Mouse (Mus musculus) forebrain, postnatal 0 days (tissue): Measurements from ENCODE around the gene Dio3. TPM values are rescaled to one million over a fixed set of nuclear protein-coding genes. Genes with fewer than 3 reads are reported as not detected.

Source experiments
- ATAC-seq: fragments of 200-750 bp; cut with Nextera tagmentation; 2 replicates; pipeline ENCODE4 v1.8.0; 2017; ENCODE audit warnings: mild to moderate bottlenecking, moderate library complexity
- DNase-seq: peaks from one replicate; pipeline ENCODE4 v3.0.0-alpha.2; 2015
- H3K27ac ChIP-seq: fragments of 300-500 bp; sonication (generic); 2 replicates; pipeline ENCODE4 v1.5.1; 2014; ENCODE audit warnings: low read depth, mild to moderate bottlenecking, antibody characterized with exemption, low read length, moderate library complexity, mixed read lengths
- H3K27me3 ChIP-seq: fragments of 300-500 bp; sonication (generic); 2 replicates; pipeline ENCODE4 v1.6.1; 2014; ENCODE audit warnings: mild to moderate bottlenecking, low read length, mixed read lengths; ENCODE audit not compliant: insufficient read depth
- H3K36me3 ChIP-seq: fragments of 300-500 bp; sonication (generic); 2 replicates; pipeline ENCODE4 v1.6.1; 2014; ENCODE audit warnings: mild to moderate bottlenecking, moderate library complexity; ENCODE audit not compliant: insufficient read depth
- H3K4me1 ChIP-seq: fragments of 300-500 bp; sonication (generic); 2 replicates; pipeline ENCODE4 v1.6.1; 2014; ENCODE audit warnings: antibody characterized with exemption; ENCODE audit not compliant: insufficient read depth
- H3K4me2 ChIP-seq: fragments of 300-500 bp; sonication (generic); 2 replicates; pipeline ENCODE4 v1.6.1; 2014; ENCODE audit warnings: low read depth, mild to moderate bottlenecking, moderate library complexity
- H3K4me3 ChIP-seq: fragments of 300-500 bp; sonication (generic); 2 replicates; pipeline ENCODE4 v1.5.1; 2014; ENCODE audit warnings: low read depth, low read length, mixed read lengths
- H3K9ac ChIP-seq: fragments of 300-500 bp; sonication (generic); 2 replicates; pipeline ENCODE4 v1.6.1; 2014; ENCODE audit warnings: mild to moderate bottlenecking
- H3K9me3 ChIP-seq: fragments of 300-500 bp; sonication (generic); 2 replicates; pipeline ENCODE4 v1.6.1; 2016; ENCODE audit warnings: low read length
- CTCF ChIP-seq: sonication (generic); IDR thresholded peaks from 2 replicates; pipeline ENCODE4 v1.5.1; 2016; ENCODE audit warnings: antibody characterized with exemption, control low read depth, low read depth
- WGBS: fragments of 180-500 bp; shearing (Covaris S2); extraction: QIAGEN DNeasy Blood & Tissue Kit; methylation state at CpG from one replicate; pipeline ENCODE4 v1.1.7; 2014; 5-methylcytosine and 5-hydroxymethylcytosine counted together
- polyA plus RNA-seq: library from polyadenylated mRNA; unstranded; fragments of >200 nt; fragmentation: Nextera tagmentation; extraction: Ambion mirVana; gene quantifications from 2 replicates; pipeline ENCODE4 v1.2.1, GENCODE M21; 2015
- total RNA-seq: library from RNA; depleted of rRNA; stranded (reverse); fragments of >200 nt; gene quantifications from 2 replicates; pipeline ENCODE4 v1.2.3, GENCODE M21; 2014

Gene Dio3
- total and polyA plus RNA-seq, 2 experiments from 2014 or later: 4.5 to 9.5 TPM

DNA sequence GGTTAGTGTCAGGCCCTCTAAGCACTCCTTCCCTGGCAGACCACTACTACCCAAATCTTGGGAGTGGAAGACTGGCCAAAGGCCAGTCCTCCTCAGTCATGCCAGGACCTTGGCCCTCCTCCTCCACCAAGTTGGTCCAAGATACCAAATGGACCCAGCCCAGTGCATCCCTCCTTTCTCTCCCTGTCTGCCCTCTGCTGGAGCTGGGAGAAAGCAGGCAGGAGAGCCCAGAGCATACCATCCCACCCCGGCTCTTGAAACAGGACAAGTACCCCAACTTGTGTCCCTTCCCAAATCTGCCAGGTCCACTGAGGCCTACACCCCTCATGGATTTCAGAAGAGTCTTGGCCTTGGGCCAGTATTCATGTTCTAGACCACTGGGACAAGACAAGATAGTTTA, 2.8 kb upstream of the Dio3 start:
- ATAC-seq (no peak), DNase-seq (no peak)
- no peak overlapping the region for H3K4me3 ChIP-seq
- H3K9ac ChIP-seq: no peak overlapping the region
- H3K27me3 ChIP-seq: peaks cover 67% of the 10 kb centered on the region
- 60% methylated on average over 1 of the region's 1 CpGs for WGBS
- TF ChIP-seq CTCF: peak; percentile 28
- H3K27ac ChIP-seq: no peak overlapping the region
- no peaks in the 10 kb centered on the region for H3K9me3 ChIP-seq
- no peaks in the 10 kb centered on the region for H3K4me1 ChIP-seq
- H3K4me2 ChIP-seq: no peak overlapping the region
- no peaks in the 10 kb centered on the region for H3K36me3 ChIP-seq

DNA sequence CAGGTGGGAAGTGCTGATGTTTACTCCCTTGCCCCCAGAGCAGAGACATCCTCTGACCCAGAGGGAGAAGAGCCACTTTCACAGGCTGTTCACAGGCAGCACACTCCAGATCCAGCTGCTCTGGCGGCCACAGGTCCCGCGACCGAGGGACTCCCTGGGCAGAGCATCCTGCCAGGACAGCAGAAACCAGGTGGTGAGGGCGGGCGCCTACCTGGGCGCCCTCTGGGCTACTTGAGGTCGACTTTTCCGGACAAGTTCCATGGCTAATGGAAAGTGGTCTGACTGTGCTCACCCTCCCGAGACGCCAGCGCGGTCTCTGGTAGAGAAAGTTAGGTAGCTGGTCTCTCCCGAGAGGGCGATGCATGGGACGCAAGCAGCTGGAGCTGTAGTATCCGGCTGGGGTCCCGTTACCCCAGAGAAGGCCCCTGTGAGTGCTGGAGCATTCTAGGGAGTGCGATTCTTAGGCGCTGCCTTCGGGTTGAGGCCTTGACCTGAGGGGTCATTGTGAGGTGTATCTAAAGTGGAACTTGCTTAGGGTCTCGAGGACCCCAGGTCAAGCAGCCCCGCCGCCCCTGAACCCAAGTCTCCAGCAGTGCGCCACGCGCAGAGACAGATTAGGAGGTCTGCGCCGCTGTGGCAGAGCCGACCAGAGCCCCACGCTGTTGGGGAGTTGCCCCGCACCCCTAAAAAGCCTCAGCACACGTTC, 1.5 kb upstream of the Dio3 start:
- Histone ChIP-seq H3K4me3 (peak overlapping the region; percentile 45), H3K9ac (no peak overlapping the region), H3K36me3 (no peaks in the 10 kb centered on the region), H3K27ac (no peak overlapping the region), H3K4me2 (peak overlapping the region; percentile 68), H3K4me1 (no peaks in the 10 kb centered on the region), H3K9me3 (no peaks in the 10 kb centered on the region), H3K27me3 (peaks cover 72% of the 10 kb centered on the region)
- DNase-seq (no peak), ATAC-seq (0 out of 2 replicates have a peak, but pooled peaks have one; percentile 10)
- WGBS: 3% methylated on average over 33 of the region's 33 CpGs
- no peak for TF ChIP-seq CTCF

DNA sequence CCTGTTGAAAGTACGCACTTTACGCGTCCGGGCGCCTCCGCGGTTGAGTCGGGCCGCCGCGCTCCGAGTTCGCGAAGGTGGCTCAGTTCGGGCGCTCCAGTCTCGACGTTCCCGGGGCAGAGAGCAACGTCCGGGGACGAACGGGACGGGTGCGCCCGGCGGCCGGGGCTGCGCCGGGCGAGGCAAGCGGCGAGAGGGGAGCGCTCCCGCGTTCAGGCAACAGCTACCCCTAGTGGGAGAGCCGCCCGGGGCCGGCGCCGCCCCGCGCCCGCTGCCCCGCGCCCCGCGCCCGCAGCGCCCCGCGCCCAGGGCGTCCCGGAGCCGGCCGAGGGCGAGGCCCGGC, 932 bp upstream of the Dio3 start:
- no peaks in the 10 kb centered on the region for H3K4me1 ChIP-seq
- peak overlapping the region; percentile 68 for H3K4me2 ChIP-seq
- WGBS: 3% methylated on average over 40 of the region's 58 CpGs
- ATAC-seq (peak; percentile 27; the same call in 1 of the 2 replicates), DNase-seq (no peak)
- peaks cover 77% of the 10 kb centered on the region for H3K27me3 ChIP-seq
- no peak overlapping the region for H3K9ac ChIP-seq
- TF ChIP-seq CTCF: peak; percentile 35
- peak overlapping the region; percentile 45 for H3K4me3 ChIP-seq
- no peaks in the 10 kb centered on the region for H3K36me3 ChIP-seq
- H3K27ac ChIP-seq: no peak overlapping the region
- no peaks in the 10 kb centered on the region for H3K9me3 ChIP-seq

DNA sequence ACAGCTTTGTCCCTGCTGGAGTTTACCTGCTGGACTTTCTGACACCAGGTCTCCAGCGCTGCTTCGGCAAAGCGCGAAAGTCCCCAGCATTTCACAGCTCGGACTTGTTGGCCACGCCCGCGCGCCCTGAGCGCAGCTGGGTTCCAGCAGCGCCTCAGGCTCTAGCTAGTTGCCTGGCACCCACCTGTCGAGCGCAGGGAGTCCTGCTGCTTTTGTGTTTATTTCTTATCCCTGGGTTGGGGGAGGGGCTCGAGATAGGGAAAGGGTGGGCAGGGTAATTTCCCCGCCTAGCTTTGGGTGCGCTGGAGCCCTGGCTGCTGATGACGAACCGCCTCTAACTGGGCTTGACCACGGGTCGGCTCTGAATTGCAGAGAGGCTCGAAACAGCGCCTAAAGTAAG, 1.5 kb downstream of the Dio3 start:
- no peaks in the 10 kb centered on the region for H3K9me3 ChIP-seq
- H3K36me3 ChIP-seq: no peaks in the 10 kb centered on the region
- WGBS: under 1% methylated on average over 22 of the region's 22 CpGs

DNA sequence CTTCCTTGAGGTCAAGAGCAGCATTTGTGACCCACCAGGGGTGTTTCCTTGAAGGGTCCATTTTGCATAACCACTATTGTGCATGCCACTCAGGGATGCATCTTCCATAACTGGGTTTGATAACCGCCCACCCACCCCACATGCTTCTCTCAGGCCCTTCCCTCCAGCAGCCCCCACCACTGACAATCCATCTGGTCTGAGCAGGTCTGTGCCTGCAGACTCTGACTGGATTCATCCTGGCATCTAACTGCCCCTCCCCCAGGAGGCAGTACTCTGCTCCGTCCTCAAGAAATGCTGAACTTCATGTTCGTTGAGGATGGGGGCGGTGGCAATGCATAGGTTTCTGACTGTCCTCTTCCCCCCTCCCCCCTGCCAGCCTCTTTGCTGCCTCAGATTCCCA, 4.9 kb downstream of the Dio3 start:
- no peak for TF ChIP-seq CTCF
- Histone ChIP-seq H3K9me3 (no peaks in the 10 kb centered on the region), H3K4me1 (no peaks in the 10 kb centered on the region), H3K27ac (no peak overlapping the region), H3K36me3 (no peaks in the 10 kb centered on the region), H3K4me3 (no peak overlapping the region), H3K27me3 (peaks cover 62% of the 10 kb centered on the region), H3K9ac (no peak overlapping the region), H3K4me2 (no peak overlapping the region)
- ATAC-seq (no peak), DNase-seq (no peak)
- 21% methylated on average over 4 of the region's 4 CpGs for WGBS

More for the DNA sequence above, 1.5 kb downstream of the Dio3 start:
- no peak for TF ChIP-seq CTCF
- Histone ChIP-seq H3K4me2 (no peak overlapping the region), H3K4me1 (no peaks in the 10 kb centered on the region), H3K4me3 (no peak overlapping the region), H3K27ac (no peak overlapping the region), H3K9ac (no peak overlapping the region), H3K27me3 (peaks cover 94% of the 10 kb centered on the region)
- ATAC-seq (no peak), DNase-seq (no peak)

DNA sequence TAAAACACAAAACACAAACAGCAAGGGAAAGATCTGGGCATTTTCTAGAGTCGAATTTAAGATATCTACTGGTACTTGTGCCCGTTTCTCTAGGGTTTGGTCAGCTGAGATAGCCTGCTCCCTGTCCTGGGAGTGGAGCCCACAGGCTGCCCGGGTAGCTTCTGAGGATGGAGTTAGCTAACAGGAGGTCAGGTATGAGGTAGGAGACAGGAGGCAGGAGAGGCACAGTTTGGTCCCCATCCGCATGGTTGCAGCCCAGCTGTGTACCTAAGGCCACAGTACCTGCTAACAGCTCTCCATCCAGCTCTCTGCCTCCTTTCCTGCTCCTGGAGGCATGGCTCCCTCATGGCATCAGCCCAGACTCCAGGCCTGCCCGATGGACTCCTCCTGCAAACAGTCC, 13.9 kb downstream of the Dio3 start:
- no peak overlapping the region for H3K9ac ChIP-seq
- H3K9me3 ChIP-seq: no peaks in the 10 kb centered on the region
- DNase-seq (no peak), ATAC-seq (no peak)
- no peak overlapping the region for H3K4me3 ChIP-seq
- H3K4me2 ChIP-seq: no peak overlapping the region
- 86% methylated on average over 5 of the region's 5 CpGs for WGBS
- H3K27ac ChIP-seq: no peak overlapping the region
- H3K36me3 ChIP-seq: no peaks in the 10 kb centered on the region
- TF ChIP-seq CTCF: no peak
- no peaks in the 10 kb centered on the region; the same call in 1 of the 2 replicates for H3K27me3 ChIP-seq
- no peaks in the 10 kb centered on the region for H3K4me1 ChIP-seq

DNA sequence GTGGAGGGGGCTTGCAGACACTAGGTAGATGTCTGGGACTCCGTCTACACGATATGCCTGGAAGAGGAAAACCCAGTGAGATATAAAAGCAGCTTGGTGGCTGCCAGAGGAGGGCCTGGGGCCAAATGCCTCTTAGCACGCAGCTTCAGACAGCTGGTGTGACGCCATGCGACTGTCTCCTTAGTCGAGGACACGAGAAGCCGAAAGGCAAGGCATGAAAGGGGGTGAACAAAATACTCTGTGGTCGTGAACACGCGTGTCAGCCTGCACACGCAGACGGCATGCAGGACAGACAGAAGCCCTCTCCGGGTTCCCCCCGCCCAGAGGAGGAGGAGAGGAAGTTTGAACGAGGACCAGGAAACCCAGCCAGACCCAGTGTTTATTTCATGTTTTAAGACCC, 16.0 kb downstream of the Dio3 start:
- Histone ChIP-seq H3K27ac (no peak overlapping the region), H3K27me3 (no peaks in the 10 kb centered on the region), H3K36me3 (no peaks in the 10 kb centered on the region), H3K9ac (no peak overlapping the region), H3K4me2 (no peak overlapping the region), H3K9me3 (no peaks in the 10 kb centered on the region), H3K4me1 (no peaks in the 10 kb centered on the region), H3K4me3 (no peak overlapping the region)
- peak; percentile 62 for DNase-seq
- no peak for TF ChIP-seq CTCF
- peak; percentile 48; the same call in 1 of the 2 replicates for ATAC-seq
- 67% methylated on average over 16 of the region's 16 CpGs for WGBS
